Mouse (Mus musculus) lung, embryonic 14.5 days (tissue): ENCODE data around the gene Gtpbp3. TPM values are rescaled to one million over a fixed set of nuclear protein-coding genes. Genes with fewer than 3 reads are reported as not detected.
A peak's percentile ranks its signal among the peaks of the same experiment; 100 is the strongest.

Experiments
- ATAC-seq: fragments of 200-750 bp; cut with Nextera tagmentation; 2 replicates; pipeline ENCODE4 v1.8.0; 2017; ENCODE audit warnings: mild to moderate bottlenecking, moderate TSS enrichment, moderate library complexity; ENCODE audit not compliant: insufficient read depth
- DNase-seq: peaks from one replicate; pipeline ENCODE4 v3.0.0-alpha.2; 2015
- H3K27ac ChIP-seq: fragments of 300-500 bp; sonication (generic); 2 replicates; pipeline ENCODE4 v1.5.1; 2014; ENCODE audit warnings: low read depth, mild to moderate bottlenecking, moderate library complexity
- H3K27me3 ChIP-seq: fragments of 300-500 bp; sonication (generic); 2 replicates; pipeline ENCODE4 v1.6.1; 2014; ENCODE audit warnings: low read length, control low read depth; ENCODE audit not compliant: insufficient read depth
- H3K36me3 ChIP-seq: fragments of 300-500 bp; sonication (generic); 2 replicates; pipeline ENCODE4 v1.6.1; 2014; ENCODE audit warnings: control low read depth; ENCODE audit not compliant: insufficient read depth
- H3K4me1 ChIP-seq: fragments of 300-500 bp; sonication (generic); 2 replicates; pipeline ENCODE4 v1.6.1; 2014; ENCODE audit warnings: antibody characterized with exemption, control low read depth; ENCODE audit not compliant: insufficient read depth
- H3K4me2 ChIP-seq: fragments of 300-500 bp; sonication (generic); 2 replicates; pipeline ENCODE4 v1.6.1; 2014; ENCODE audit warnings: mild to moderate bottlenecking
- H3K4me3 ChIP-seq: fragments of 300-500 bp; sonication (generic); 2 replicates; pipeline ENCODE4 v1.5.1; 2014; ENCODE audit warnings: low read depth, low read length
- H3K9ac ChIP-seq: fragments of 300-500 bp; sonication (generic); 2 replicates; pipeline ENCODE4 v1.6.1; 2014
- H3K9me3 ChIP-seq: fragments of 300-500 bp; sonication (generic); 2 replicates; pipeline ENCODE4 v1.6.1; 2016; ENCODE audit warnings: low read depth, low read length, control low read depth
- CTCF ChIP-seq: IDR thresholded peaks from 2 replicates; pipeline ENCODE4 v1.5.1; 2016; ENCODE audit warnings: antibody characterized with exemption, low read depth
- WGBS: fragments of 180-500 bp; shearing (Covaris S2); extraction: QIAGEN DNeasy Blood & Tissue Kit; methylation state at CpG from one replicate; pipeline ENCODE4 v1.1.7; 2014; 5-methylcytosine and 5-hydroxymethylcytosine counted together
- polyA plus RNA-seq: library from polyadenylated mRNA; unstranded; fragments of >200 nt; fragmentation: Nextera tagmentation; extraction: Ambion mirVana; gene quantifications from 2 replicates; pipeline ENCODE4 v1.2.1, GENCODE M21; 2014

Gtpbp3 gene
- polyA plus RNA-seq, 1 experiment from 2014 or later, result 9.6 TPM

DNA sequence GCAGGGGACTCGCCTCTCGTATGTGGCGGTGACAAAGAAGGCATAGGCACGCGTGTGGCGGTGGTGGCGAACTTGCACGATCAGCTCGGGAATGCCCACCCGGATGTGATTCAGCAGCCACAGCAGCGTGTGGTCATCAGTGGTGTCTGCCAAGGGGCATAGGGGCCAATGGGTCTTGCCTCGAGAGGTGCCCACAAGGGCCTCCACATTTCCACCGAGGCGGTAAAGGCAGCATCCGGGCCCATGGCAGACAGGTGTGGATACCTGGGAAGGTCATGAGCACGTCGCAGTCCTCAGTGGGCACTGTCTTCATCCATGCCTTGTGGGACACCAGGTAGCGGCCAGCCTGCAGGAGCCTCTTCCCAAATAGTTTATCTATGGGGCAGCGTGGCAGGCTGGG is 3.2 kb upstream of the Gtpbp3 start:
- DNase-seq, result no peak
- Histone ChIP-seq H3K4me1 (peaks cover 12% of the 10 kb centered on the region), H3K9me3 (no peaks in the 10 kb centered on the region), H3K4me2 (peak overlapping the region; percentile 90), H3K9ac (no peak overlapping the region), H3K27me3 (no peaks in the 10 kb centered on the region), H3K4me3 (peak overlapping the region; percentile 74), H3K27ac (no peak overlapping the region), H3K36me3 (peaks cover 24% of the 10 kb centered on the region)
- no peak for ATAC-seq
- WGBS, result 94% methylated on average over 19 of the region's 19 CpGs
- no peak for TF ChIP-seq CTCF

DNA sequence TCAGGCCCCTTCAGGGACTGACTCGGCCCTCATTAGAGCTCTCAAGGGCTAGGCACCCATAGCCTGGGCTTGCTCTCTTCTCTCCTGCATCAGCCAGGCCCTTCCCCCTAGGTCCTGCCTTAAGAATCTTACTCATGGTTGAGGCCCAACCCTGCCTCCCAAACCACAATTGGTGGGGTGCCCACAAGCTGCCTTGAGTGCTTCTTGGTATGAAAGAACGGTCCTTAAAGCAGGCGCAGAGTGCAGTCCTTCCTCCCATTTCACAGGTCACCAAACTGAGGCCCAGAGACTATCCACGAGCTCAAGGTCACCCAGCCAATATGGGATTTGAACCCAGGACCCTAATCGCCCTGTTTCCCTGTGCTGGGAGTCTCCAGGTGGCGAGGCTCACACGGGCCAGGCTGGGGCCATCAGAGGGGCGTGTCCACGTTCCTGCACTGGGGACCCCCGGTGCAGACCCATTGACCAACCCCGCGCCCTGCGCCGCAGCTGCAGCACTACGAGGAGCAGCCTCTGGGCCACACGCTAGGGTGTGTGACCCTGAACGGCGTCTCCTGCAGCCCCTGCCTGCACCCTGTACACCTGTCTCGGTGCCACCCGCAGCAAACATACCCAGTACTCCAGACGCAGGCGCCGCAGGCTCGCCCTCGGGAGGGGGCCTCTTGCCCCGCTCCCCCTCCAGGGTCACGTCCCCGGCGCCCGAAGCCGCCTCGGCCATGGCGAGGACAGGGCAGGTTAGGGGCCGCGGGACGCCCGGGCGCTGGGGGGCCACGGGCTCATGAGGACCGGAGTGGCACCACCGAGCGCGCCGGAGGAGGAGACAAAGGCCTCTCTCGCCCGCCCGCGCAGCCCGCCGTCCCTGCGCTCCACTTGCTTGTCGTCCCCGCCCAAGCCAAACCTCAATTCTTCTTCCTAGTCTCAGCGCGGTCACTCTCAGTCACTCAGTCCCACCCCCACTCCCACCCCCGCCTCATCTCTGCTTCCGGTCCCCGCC is 2.5 kb upstream of the Gtpbp3 start, which contains the start of gene Ano8:
Ano8 (minus strand) TSS at position 822 of the 994 bp plus-strand sequence.
- ATAC-seq (peak; percentile 67), DNase-seq (peak; percentile 93)
- Histone ChIP-seq H3K9me3 (no peaks in the 10 kb centered on the region), H3K9ac (peak within 1 kb of the TSS; percentile 77), H3K4me3 (peak within 1 kb of the TSS; percentile 74), H3K27me3 (no peaks in the 10 kb centered on the region), H3K27ac (peak within 1 kb of the TSS; percentile 76), H3K4me2 (peak within 1 kb of the TSS; percentile 90), H3K4me1 (peaks cover 12% of the 10 kb centered on the region), H3K36me3 (peaks cover 17% of the 10 kb centered on the region)
- TF ChIP-seq CTCF, result no peak
- WGBS, result 4% methylated on average over 55 of the region's 58 CpGs

DNA sequence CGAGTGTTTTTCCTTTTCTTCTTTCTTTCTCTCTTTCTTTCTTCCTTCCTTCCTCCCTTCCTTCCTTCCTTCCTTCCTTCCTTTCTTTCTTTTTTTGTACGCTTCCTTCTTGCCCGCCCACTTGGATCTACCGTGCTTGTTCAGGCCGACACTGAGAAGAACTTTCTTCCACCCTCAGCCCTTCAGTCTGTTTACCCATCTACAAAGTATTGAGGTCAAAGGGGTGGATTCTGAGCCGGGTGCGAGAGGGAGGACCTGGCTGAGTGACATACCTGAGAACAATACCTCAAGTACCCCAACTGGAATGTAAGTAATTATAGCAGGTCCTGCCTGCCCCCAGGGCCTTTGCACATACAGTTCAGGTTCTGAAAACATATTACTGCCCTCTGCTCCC is 1.8 kb upstream of the Gtpbp3 start:
- Histone ChIP-seq H3K4me2 (peak overlapping the region; percentile 90), H3K27me3 (no peaks in the 10 kb centered on the region), H3K9me3 (no peaks in the 10 kb centered on the region), H3K9ac (peak overlapping the region; percentile 77; the same call in 1 of the 2 replicates), H3K36me3 (peaks cover 23% of the 10 kb centered on the region), H3K27ac (peak overlapping the region; percentile 76; the same call in 1 of the 2 replicates), H3K4me1 (peaks cover 12% of the 10 kb centered on the region), H3K4me3 (peak overlapping the region; percentile 74)
- peak; percentile 40 for DNase-seq
- no peak for ATAC-seq
- TF ChIP-seq CTCF, result no peak
- 12% methylated on average over 7 of the region's 7 CpGs for WGBS

DNA sequence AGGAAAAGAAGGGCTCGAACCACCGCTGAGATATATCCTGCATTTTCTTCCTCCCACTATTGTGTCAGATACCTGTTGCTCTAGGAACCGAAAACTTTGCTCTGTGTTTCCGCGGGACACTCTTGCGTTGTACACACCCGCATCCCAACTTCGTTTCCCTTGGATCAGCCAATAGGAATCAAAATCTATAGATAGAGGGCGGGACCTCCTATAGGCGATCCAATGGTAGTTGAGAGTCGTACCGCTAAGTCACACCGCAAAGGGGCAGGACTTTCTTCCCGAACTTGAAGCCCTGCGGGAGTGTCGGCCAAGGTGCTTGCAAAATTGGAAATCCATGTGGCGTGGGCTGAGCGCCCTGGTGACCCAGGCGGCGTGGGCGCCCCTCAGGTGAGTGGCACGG is 551 bp downstream of the Gtpbp3 start:
- no peak for TF ChIP-seq CTCF
- peak overlapping the region; percentile 93 for H3K27ac ChIP-seq

DNA sequence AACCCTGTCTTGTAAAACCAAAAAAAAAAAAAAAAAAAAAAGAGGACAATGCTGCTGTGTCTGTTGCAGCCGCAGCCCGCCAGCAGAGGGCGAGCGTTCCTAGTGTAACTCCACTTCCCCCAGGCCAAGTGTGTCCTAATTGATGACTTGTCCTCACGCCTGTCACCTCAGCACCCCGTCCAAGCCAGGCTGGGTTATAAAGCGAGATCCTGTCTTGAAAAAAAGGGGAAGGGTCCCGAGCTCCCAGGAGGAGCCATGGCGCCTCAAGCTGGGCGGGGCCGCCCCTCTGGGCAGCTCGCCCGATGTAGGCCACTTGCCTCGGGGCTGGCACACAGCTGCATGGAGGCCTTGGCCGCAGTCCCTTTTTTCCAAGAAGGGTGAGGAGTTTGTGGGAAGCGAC is 7.1 kb downstream of the Gtpbp3 start:
- peak overlapping the region; percentile 13 for H3K4me2 ChIP-seq
- 13% methylated on average over 16 of the region's 16 CpGs for WGBS
- H3K27me3 ChIP-seq, result no peaks in the 10 kb centered on the region
- H3K36me3 ChIP-seq, result peaks cover 47% of the 10 kb centered on the region
- DNase-seq (peak; percentile 94), ATAC-seq (peak; percentile 58)
- no peak overlapping the region for H3K4me3 ChIP-seq
- no peak overlapping the region for H3K9ac ChIP-seq
- peaks cover 27% of the 10 kb centered on the region for H3K4me1 ChIP-seq
- TF ChIP-seq CTCF, result peak; percentile 89
- H3K9me3 ChIP-seq, result no peaks in the 10 kb centered on the region
- no peak overlapping the region for H3K27ac ChIP-seq

More for the DNA sequence above, 551 bp downstream of the Gtpbp3 start:
- Histone ChIP-seq H3K9ac (peak overlapping the region; percentile 75), H3K4me1 (peaks cover 12% of the 10 kb centered on the region), H3K27me3 (no peaks in the 10 kb centered on the region), H3K36me3 (peaks cover 35% of the 10 kb centered on the region), H3K4me3 (peak overlapping the region; percentile 90), H3K9me3 (no peaks in the 10 kb centered on the region), H3K4me2 (peak overlapping the region; percentile 99)
- DNase-seq, result peak; percentile 98
- 0% methylated on average over 22 of the region's 22 CpGs for WGBS
- peak; percentile 85 for ATAC-seq

DNA sequence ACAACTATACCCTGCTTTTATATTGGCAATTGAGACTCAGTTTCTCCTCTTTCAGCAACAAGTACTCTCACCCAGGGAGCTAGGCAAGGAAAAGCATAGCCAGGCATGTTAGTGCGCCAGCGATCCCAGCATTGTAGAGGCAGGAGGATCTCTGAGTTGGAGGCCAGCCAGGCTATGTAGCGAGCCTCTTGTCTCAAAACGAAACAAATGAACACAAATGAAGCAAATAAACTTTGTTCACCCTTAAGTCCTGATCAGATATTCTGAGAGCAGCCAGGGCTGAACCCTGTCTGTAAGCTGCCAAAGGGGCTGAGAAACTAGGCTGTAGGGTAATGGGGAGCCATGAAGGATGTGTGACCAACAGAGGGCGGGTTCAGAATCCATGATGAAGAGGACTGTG is 7.9 kb downstream of the Gtpbp3 start:
- H3K4me1 ChIP-seq, result peaks cover 27% of the 10 kb centered on the region
- no peaks in the 10 kb centered on the region for H3K9me3 ChIP-seq
- H3K36me3 ChIP-seq, result peaks cover 44% of the 10 kb centered on the region
- H3K4me3 ChIP-seq, result no peak overlapping the region
- H3K27ac ChIP-seq, result peak overlapping the region; percentile 75
- TF ChIP-seq CTCF, result no peak
- no peak overlapping the region for H3K9ac ChIP-seq
- WGBS, result 73% methylated on average over 5 of the region's 5 CpGs
- DNase-seq (peak; percentile 41), ATAC-seq (no peak)
- H3K27me3 ChIP-seq, result no peaks in the 10 kb centered on the region
- no peak overlapping the region for H3K4me2 ChIP-seq

DNA sequence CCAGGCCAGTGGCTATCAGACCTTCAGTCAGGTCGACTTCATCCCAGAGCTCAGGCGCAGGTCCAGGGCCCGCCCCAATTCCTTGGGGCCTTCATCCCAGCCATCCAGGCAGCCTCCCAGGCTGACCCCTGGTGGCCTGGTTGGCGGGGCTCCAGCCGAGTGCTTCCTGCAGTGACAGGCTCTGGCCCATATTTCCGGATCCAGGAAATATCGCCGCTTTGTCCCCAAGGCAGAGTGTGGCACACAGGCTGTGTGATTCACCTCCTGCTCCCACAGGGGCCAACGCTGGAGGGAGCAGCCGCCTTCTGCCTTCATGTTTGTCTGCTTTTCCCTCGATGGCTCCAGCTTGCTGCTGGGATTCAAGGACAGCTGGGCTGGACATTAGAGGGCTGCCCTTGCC is 8.6 kb downstream of the Gtpbp3 start:
- Histone ChIP-seq H3K4me2 (no peak overlapping the region), H3K4me3 (no peak overlapping the region), H3K9ac (no peak overlapping the region), H3K9me3 (no peaks in the 10 kb centered on the region), H3K27ac (peak overlapping the region; percentile 75), H3K36me3 (peaks cover 37% of the 10 kb centered on the region), H3K27me3 (no peaks in the 10 kb centered on the region), H3K4me1 (peaks cover 27% of the 10 kb centered on the region)
- TF ChIP-seq CTCF, result peak; percentile 62
- DNase-seq (peak; percentile 92), ATAC-seq (peak; percentile 53; the same call in 1 of the 2 replicates)
- 23% methylated on average over 11 of the region's 11 CpGs for WGBS
